Mouse (Mus musculus) liver, embryonic 13.5 days (tissue): Measurements from ENCODE around the gene Pnkp. TPM values are rescaled to one million over a fixed set of nuclear protein-coding genes. Genes with fewer than 3 reads are reported as not detected.

ENCODE experiments used
- ATAC-seq: fragments of 200-750 bp; cut with Nextera tagmentation; 2 replicates; pipeline ENCODE4 v1.8.0; 2017; ENCODE audit warnings: low read depth, mild to moderate bottlenecking, moderate number of reproducible peaks, moderate library complexity
- DNase-seq: peaks from one replicate; pipeline ENCODE4 v3.0.0; 2022
- H3K27ac ChIP-seq: fragments of 300-500 bp; sonication (generic); 2 replicates; pipeline ENCODE4 v1.5.1; 2015; ENCODE audit warnings: moderate library complexity, mild to moderate bottlenecking, inconsistent platforms
- H3K27me3 ChIP-seq: fragments of 300-500 bp; sonication (generic); 2 replicates; pipeline ENCODE4 v1.6.1; 2015; ENCODE audit warnings: mild to moderate bottlenecking, inconsistent platforms
- H3K36me3 ChIP-seq: fragments of 300-500 bp; sonication (generic); 2 replicates; pipeline ENCODE4 v1.6.1; 2015; ENCODE audit warnings: mild to moderate bottlenecking, inconsistent platforms
- H3K4me1 ChIP-seq: fragments of 300-500 bp; sonication (generic); replicated peaks from 2 replicates; pipeline ENCODE4 v1.6.1; 2015; ENCODE audit warnings: inconsistent platforms
- H3K4me2 ChIP-seq: fragments of 300-500 bp; sonication (generic); 2 replicates; pipeline ENCODE4 v1.6.1; 2015; ENCODE audit warnings: inconsistent platforms, mild to moderate bottlenecking, moderate library complexity
- H3K4me3 ChIP-seq: fragments of 300-500 bp; sonication (generic); replicated peaks from 2 replicates; pipeline ENCODE4 v1.5.1; 2015; ENCODE audit warnings: mild to moderate bottlenecking, inconsistent platforms
- H3K9ac ChIP-seq: fragments of 300-500 bp; sonication (generic); 2 replicates; pipeline ENCODE4 v1.6.1; 2015; ENCODE audit warnings: mild to moderate bottlenecking, inconsistent platforms
- H3K9me3 ChIP-seq: fragments of 300-500 bp; sonication (generic); replicated peaks from 2 replicates; pipeline ENCODE4 v1.6.1; 2016; ENCODE audit warnings: inconsistent platforms
- WGBS: fragments of 180-500 bp; shearing (Covaris S2); methylation state at CpG from one replicate; pipeline ENCODE4 v1.1.7; 2015; ENCODE audit not compliant: insufficient replicate concordance; 5-methylcytosine and 5-hydroxymethylcytosine counted together
- polyA plus RNA-seq: library from polyadenylated mRNA; unstranded; fragments of >200 nt; fragmentation: Nextera tagmentation; extraction: Ambion mirVana; gene quantifications from 2 replicates; pipeline ENCODE4 v1.2.1, GENCODE M21; 2015

The Pnkp gene
- polyA plus RNA-seq, 1 experiment from 2014 or later, result 22.8 TPM

DNA sequence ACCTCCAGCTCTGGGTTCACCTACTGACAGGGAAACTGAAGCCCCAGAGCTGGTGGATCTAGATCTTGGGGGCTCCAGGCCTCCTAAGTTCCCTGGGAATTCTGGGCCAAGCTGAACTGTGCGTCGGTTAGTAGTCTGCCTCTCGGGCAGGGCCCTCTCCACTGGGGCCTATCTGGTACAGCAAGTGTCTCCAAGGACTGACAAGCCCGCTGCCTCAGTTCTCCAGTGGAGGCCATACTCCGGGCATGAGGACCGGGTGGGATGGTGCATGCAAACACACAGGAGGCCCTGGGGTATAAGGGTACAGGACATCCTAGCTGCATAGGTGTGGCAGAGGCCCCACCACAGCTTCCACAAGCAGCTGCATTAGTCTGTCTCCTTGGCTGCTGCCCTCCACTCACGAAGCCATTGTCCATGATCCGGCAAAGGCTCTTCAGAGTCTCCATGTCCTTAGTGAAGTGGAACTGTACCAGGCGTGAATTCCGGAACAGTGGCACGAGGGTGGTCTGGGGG lies 7.1 kb downstream of the Pnkp start:
- peaks cover 68% of the 10 kb centered on the region for H3K4me1 ChIP-seq

DNA sequence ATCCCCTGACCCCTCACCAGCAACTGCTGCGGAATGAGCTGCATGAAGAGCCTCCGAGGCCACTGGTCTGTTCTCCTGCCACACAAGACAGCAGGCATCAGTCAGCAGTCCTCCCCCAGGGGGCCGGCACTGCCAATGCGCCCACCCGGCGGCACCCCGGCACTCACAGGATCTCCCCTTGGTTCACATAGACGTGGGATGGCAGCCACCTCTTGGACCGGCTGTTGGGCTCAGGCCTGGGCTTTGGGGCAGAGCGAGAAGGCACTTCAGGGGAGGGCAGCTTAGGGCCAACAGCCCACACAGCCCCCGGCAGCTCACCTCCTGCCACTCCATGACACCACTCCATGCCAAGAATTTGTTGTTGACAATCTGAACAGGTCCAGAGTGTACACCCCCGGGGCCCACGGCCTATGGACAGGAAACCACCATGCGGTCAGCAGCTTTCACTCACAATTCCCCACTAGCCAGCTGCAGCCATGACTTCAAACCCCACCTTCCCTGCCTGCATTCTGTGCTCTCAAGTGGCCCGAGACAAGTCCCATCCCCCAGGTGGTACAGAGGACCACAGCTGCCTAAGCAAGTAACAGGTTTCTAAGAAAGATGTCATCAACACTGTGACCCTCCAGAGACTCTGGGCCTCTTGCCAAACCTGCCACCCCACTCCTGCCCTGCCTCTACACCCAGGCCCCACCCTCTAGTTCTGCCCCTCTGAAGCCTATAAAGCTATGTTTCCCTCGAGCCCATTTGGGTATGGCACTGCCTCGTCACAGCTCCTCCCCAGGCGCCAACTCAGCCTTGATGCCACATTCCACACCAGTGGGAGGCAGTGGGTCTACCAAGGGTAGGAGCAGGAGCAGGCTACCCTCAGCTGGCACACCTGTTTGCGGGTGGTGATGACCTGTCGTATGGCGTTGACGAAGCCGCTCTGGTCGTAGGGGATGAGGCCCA lies 7.9 kb downstream of the Pnkp start:
- no peaks in the 10 kb centered on the region for H3K9me3 ChIP-seq
- no peak overlapping the region for H3K4me2 ChIP-seq
- no peak overlapping the region for H3K27ac ChIP-seq
- no peaks in the 10 kb centered on the region for H3K27me3 ChIP-seq
- DNase-seq (no peak), ATAC-seq (no peak)
- H3K9ac ChIP-seq, result no peak overlapping the region
- peaks cover 53% of the 10 kb centered on the region for H3K36me3 ChIP-seq
- 71% methylated on average over 24 of the region's 24 CpGs for WGBS
- H3K4me3 ChIP-seq, result no peak overlapping the region
- peaks cover 66% of the 10 kb centered on the region for H3K4me1 ChIP-seq

More for the DNA sequence above, 7.1 kb downstream of the Pnkp start:
- WGBS, result 82% methylated on average over 11 of the region's 11 CpGs
- no peak overlapping the region for H3K27ac ChIP-seq
- DNase-seq (no peak), ATAC-seq (no peak)
- H3K4me2 ChIP-seq, result no peak overlapping the region
- peaks cover 61% of the 10 kb centered on the region for H3K36me3 ChIP-seq
- no peaks in the 10 kb centered on the region for H3K27me3 ChIP-seq
- no peak overlapping the region for H3K4me3 ChIP-seq
- H3K9ac ChIP-seq, result no peak overlapping the region
- H3K9me3 ChIP-seq, result no peaks in the 10 kb centered on the region

DNA sequence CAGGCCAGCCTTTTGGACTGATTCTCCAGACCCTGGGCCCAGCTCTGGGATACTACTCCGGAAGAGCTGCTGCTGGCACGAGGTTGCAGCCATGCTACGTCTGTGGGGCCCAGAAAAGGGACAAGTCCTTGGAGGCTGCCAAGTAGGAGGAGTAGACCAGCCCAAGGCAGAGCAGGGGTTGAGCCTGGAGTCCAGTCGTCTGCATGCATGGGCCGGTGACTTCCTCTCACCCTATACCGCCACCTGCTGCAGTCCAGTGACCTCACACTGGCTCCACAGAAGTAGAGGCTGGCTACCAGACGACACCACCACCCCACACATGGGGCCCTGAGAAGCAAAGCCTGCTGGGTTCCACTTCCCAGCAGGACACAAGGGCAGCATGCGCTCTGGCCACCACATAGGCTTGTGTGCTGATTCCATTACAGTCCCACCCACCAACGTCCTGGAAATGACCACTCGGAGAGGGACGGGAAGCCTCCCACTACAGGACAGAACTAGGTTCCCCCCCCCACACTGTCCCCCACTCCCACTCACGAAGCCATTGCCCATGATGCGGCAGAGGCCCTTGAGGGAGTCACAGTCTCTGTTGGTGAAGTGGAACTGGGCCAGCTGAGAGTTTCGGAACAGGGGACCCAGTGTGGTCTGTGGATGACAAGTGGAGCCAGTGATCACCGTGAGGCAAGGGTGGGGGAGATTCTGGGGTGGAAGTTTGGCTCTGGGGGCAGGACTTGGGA lies 9.5 kb downstream of the Pnkp start:
- H3K36me3 ChIP-seq, result peaks cover 46% of the 10 kb centered on the region
- ATAC-seq (no peak), DNase-seq (no peak)
- H3K9me3 ChIP-seq, result no peaks in the 10 kb centered on the region
- H3K4me1 ChIP-seq, result peaks cover 60% of the 10 kb centered on the region
- no peak overlapping the region for H3K4me3 ChIP-seq
- H3K27ac ChIP-seq, result peak overlapping the region; percentile 57
- H3K27me3 ChIP-seq, result no peaks in the 10 kb centered on the region
- WGBS, result 57% methylated on average over 15 of the region's 15 CpGs
- H3K9ac ChIP-seq, result peak overlapping the region; percentile 34; the same call in 1 of the 2 replicates
- peak overlapping the region; percentile 98 for H3K4me2 ChIP-seq

DNA sequence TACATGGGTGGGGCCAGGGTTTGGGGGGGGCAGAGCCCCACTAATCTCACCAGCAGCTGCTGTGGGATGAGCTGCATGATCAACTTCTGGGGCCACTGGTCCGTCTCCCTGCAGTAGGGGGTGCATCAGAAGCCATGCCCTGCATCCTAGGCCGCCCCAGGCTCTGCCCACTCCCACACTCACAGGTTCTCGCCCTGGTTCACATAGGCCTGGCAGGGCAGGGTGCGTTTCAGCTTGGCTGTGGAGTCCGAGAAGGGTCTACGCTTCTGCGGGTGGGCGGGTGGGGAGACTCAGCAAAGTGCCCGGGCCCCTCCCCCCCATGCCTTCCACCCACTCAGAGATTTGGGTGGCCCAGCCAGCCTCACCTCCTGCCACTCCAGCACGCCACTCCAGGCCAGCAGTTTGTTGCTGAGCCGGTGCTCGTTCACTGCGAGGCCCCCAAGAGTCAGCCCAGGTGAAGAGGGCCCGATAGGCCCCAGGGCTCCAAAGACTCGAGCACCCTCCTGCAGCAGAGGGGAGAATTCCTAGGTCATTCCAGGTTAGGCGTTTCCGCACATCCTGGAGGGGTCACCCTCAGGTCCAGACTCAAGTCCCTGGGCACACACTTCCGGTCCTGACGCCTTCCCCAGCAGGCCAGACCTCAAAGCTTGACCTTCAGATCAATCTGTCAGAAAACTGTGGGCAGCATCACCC lies 10.2 kb downstream of the Pnkp start:
- DNase-seq, result no peak
- Histone ChIP-seq H3K27ac (0 out of 2 replicates have a peak overlapping the region, but pooled peaks have one; percentile 29), H3K9me3 (no peaks in the 10 kb centered on the region), H3K36me3 (peaks cover 39% of the 10 kb centered on the region), H3K4me3 (peak overlapping the region; percentile 80; the same call in 1 of the 2 replicates), H3K9ac (peak overlapping the region; percentile 34), H3K4me1 (peaks cover 59% of the 10 kb centered on the region), H3K4me2 (peak overlapping the region; percentile 98), H3K27me3 (no peaks in the 10 kb centered on the region)
- 73% methylated on average over 19 of the region's 19 CpGs for WGBS
- ATAC-seq, result no peak

DNA sequence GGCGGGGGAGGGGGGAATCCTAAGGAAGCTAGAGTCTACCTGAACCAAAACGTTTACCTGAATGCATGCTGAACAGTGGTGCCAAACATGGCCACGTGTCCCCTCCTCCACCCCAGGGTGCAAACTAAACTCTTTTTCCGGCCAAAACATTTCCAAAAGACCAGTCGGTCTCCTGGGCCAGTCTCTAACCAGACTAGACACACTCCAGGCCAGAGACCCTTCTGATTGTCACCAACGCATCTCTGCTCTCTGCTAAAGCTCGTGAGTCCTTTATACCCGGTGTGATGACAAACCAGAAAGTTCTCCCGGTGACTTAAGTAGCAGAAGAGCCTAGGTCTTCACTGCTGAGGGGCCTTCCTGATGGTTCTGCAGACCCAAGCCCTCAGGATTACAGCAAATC lies 10.9 kb downstream of the Pnkp start:
- ATAC-seq, result no peak
- peak overlapping the region; percentile 98 for H3K4me2 ChIP-seq
- peak overlapping the region; percentile 80 for H3K4me3 ChIP-seq
- H3K27me3 ChIP-seq, result no peaks in the 10 kb centered on the region
- no peaks in the 10 kb centered on the region for H3K9me3 ChIP-seq
- 59% methylated on average over 9 of the region's 9 CpGs for WGBS
- H3K36me3 ChIP-seq, result peaks cover 33% of the 10 kb centered on the region
- no peak overlapping the region for H3K27ac ChIP-seq
- peak overlapping the region; percentile 89 for H3K9ac ChIP-seq
- DNase-seq, result no peak
- H3K4me1 ChIP-seq, result peaks cover 63% of the 10 kb centered on the region

DNA sequence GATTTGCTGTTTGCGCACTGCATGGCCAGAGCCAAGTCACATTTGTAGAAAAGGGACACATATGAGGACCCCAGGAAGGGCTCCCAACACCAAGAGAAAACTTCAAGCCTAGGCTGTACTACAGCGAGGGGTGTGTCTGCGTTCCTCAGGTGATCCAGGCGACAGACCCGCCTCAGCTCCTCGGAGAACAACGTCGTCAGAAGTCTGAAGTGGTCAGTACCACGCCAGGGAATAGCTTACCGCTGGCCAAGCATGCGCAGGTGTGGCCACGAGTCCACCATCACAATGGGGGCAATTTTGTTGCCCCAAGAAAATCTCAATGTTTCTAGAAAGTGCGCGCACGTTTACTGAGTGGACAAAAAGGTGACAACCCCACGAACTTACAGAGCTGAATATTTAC lies 11.5 kb downstream of the Pnkp start:
- Histone ChIP-seq H3K9ac (peak overlapping the region; percentile 89), H3K4me1 (peaks cover 69% of the 10 kb centered on the region), H3K4me2 (peak overlapping the region; percentile 98), H3K4me3 (peak overlapping the region; percentile 80), H3K27ac (peak overlapping the region; percentile 94; the same call in 1 of the 2 replicates), H3K9me3 (no peaks in the 10 kb centered on the region), H3K36me3 (peaks cover 26% of the 10 kb centered on the region), H3K27me3 (no peaks in the 10 kb centered on the region)
- no peak for DNase-seq
- ATAC-seq, result no peak
- 17% methylated on average over 16 of the region's 16 CpGs for WGBS

DNA sequence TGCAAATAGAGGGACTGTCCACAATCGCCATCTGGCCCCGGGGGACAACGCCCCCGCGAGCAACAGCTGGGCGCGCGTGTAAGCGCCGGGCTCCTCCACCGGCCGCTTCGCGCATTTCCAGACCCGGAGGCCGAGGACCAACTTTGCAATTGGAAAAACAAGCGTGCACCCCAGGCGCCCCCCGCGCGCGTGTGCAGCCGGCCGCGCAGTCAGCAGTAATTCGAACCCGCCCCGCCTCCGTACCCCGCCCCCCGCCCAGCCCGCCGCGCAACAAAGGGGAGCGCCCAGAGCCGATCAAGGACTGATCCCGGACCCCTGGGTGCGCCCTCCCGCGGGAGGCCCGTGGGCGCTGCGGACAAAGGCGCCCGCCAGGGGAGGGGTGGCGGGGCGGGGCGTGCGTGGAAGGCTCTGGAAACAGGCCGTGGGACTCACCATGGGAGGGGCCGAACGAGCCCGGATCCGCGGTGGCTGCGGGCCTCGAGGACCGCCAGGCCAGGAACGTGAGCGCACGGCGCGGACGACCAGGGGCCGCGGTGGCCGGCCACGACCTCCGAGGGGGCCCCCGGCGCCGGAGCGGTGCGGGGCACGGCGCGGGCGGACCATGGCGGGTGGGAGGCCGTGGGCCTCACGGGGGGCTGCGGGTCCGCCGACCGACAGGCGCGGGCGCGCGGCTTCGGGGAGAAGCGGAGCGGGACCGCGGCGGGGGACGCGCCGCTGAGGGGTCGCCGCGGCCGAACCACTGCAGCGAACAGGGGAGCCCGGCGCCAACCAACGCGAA lies 12.2 kb downstream of the Pnkp start:
- ATAC-seq, result peak; percentile 35
- H3K9me3 ChIP-seq, result no peaks in the 10 kb centered on the region
- peak overlapping the region; percentile 80 for H3K4me3 ChIP-seq
- H3K9ac ChIP-seq, result peak overlapping the region; percentile 89
- no peaks in the 10 kb centered on the region for H3K27me3 ChIP-seq
- DNase-seq, result peak; percentile 48
- H3K27ac ChIP-seq, result peak overlapping the region; percentile 94
- H3K4me1 ChIP-seq, result peaks cover 71% of the 10 kb centered on the region
- peak overlapping the region; percentile 98 for H3K4me2 ChIP-seq
- under 1% methylated on average over 108 of the region's 108 CpGs for WGBS
- peaks cover 19% of the 10 kb centered on the region for H3K36me3 ChIP-seq

DNA sequence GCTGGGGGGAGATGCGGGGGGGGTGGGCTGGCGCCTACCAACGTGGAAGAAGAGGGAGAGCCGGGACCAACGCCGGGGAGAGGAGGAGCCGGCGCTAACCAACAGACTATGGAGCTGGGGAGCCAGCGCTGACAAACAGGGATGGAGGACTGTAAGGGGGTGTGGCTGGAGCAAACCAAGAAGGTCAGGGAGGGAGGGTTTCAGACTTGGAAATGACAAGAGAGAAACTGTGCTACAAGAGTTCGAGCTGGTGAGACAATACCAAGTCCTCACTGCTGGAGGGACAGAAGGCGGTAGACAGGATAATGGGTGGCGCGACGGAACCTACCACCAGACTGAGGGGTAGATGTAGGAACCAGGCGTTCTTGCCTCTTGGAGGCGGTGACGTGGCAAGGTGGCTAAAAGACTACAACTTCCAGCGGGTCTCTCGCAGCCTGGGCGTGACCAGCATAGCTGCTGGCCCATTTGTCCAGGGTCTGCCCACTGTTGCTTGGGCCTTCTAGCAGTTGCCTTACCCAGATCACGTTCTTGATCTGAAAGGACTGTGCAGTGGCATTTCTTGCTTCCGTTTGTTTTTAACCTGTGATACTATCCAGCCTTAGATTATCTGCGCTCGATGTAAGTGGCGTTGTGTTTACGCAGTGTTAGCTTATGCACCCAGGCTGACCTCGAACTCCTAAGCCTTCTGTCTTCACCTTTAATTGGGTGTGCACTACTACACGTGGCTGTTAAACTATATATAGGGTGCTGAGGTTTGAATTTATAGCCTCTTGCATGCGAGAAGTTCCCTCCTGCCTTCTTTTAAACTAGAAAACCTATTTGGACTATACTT lies 13.0 kb downstream of the Pnkp start, which contains the start of gene Ptov1:
Gene Ptov1 (minus strand): TSS at position 92 of the 832 bp plus-strand sequence.
- Histone ChIP-seq H3K27me3 (no peaks in the 10 kb centered on the region), H3K4me3 (peak within 1 kb of the TSS; percentile 80), H3K4me2 (peak within 1 kb of the TSS; percentile 98)

DNA sequence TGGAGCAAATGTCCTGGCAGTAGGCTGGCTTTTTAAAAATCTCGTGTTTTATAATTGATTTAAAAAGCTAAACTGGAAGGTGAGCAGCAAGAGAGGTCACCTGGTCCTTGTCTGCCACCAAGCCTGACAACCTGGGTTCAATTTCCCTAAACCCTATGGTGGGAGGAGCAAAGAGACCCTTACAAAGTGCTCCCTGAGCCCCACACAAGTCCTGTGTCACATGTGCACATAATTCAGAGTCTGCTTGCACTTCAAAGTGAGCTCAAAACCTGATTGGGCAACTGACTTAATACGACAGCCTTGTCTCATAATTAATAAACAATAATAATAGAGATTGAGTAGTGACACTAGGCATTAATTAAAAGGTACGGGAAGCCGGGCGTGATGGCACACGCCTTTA lies 13.7 kb downstream of the Pnkp start:
- Histone ChIP-seq H3K27ac (peak overlapping the region; percentile 94), H3K4me2 (peak overlapping the region; percentile 98), H3K36me3 (0 out of 2 replicates have a peak, but pooled peaks cover 7% of the 10 kb centered on the region), H3K9me3 (no peaks in the 10 kb centered on the region), H3K9ac (peak overlapping the region; percentile 89; the same call in 1 of the 2 replicates), H3K27me3 (no peaks in the 10 kb centered on the region), H3K4me1 (peaks cover 71% of the 10 kb centered on the region), H3K4me3 (peak overlapping the region; percentile 80; the same call in 1 of the 2 replicates)
- no peak for ATAC-seq
- 75% methylated on average over 6 of the region's 6 CpGs for WGBS
- no peak for DNase-seq

More for the DNA sequence above, 13.0 kb downstream of the Pnkp start, which contains the start of gene Ptov1:
- Histone ChIP-seq H3K9ac (peak within 1 kb of the TSS; percentile 89), H3K4me1 (peaks cover 71% of the 10 kb centered on the region), H3K9me3 (no peaks in the 10 kb centered on the region), H3K27ac (peak within 1 kb of the TSS; percentile 94), H3K36me3 (peaks cover 11% of the 10 kb centered on the region)
- WGBS, result 8% methylated on average over 29 of the region's 29 CpGs
- peak; percentile 83 for DNase-seq
- peak; percentile 85 for ATAC-seq
